8 mouse cellular contexts compared by ENCODE assay signal in genomic region chr14:100558378-100558777, GRCm38 (mm10).
A peak's percentile ranks its signal among the peaks of the same experiment; 100 is the strongest.
DNase-seq lines count a peak whose midpoint lies in the region; ATAC-seq and TF ChIP-seq lines count a peak whose summit lies in the region.

No protein-coding gene starts in this region.

- no peaks in the 10 kb centered on the region for H3K9me3 ChIP-seq in lung, embryonic 14.5 days (ENCODE audit: low read depth, low read length)
- no peaks in the 10 kb centered on the region for H3K9me3 ChIP-seq in embryonic facial prominence, embryonic 12.5 days
- H3K9me3 ChIP-seq in heart, embryonic 13.5 days = no peaks in the 10 kb centered on the region

- WGBS in lung, embryonic 14.5 days = 7% methylated on average over 4 of the region's 4 CpGs
- WGBS in embryonic facial prominence, embryonic 12.5 days = 4% methylated on average over 4 of the region's 4 CpGs
- 2% methylated on average over 4 of the region's 4 CpGs for WGBS in heart, embryonic 13.5 days

- peak; percentile 90 for DNase-seq in lung, embryonic 14.5 days
- DNase-seq in lung, postnatal 25 days (ENCODE audit: low spot score) = no peak
- DNase-seq in kidney, postnatal 4 days = peak; percentile 79
- peak; percentile 35 for DNase-seq in ovary, postnatal 14 days (ENCODE audit: low spot score)
- DNase-seq in layer of hippocampus, adult 2 months (ENCODE audit: low spot score in 2 of 2) = no peak
- no peak for DNase-seq in layer of hippocampus, adult 18-20 months (ENCODE audit: low spot score in 2 of 2)

- H3K27ac ChIP-seq in lung, embryonic 14.5 days (ENCODE audit: low read depth) = no peak overlapping the region
- H3K27ac ChIP-seq in embryonic facial prominence, embryonic 12.5 days = no peak overlapping the region
- 0 out of 2 replicates have a peak overlapping the region, but pooled peaks have one; percentile 48 for H3K27ac ChIP-seq in heart, embryonic 13.5 days (replicated peaks)
- H3K27ac ChIP-seq in layer of hippocampus, adult 2 months = no peak overlapping the region

- H3K36me3 ChIP-seq in lung, embryonic 14.5 days (ENCODE audit: insufficient read depth) = no peaks in the 10 kb centered on the region
- H3K36me3 ChIP-seq in embryonic facial prominence, embryonic 12.5 days = no peaks in the 10 kb centered on the region
- H3K36me3 ChIP-seq in heart, embryonic 13.5 days = no peaks in the 10 kb centered on the region

- H3K4me2 ChIP-seq in lung, embryonic 14.5 days = peak overlapping the region; percentile 44
- no peak overlapping the region for H3K4me2 ChIP-seq in embryonic facial prominence, embryonic 12.5 days (replicated peaks)
- H3K4me2 ChIP-seq in heart, embryonic 13.5 days = peak overlapping the region; percentile 58

- ATAC-seq in lung, embryonic 14.5 days (ENCODE audit: insufficient read depth) = peak; percentile 88
- peak; percentile 60; the same call in 1 of the 2 replicates for ATAC-seq in embryonic facial prominence, embryonic 12.5 days (ENCODE audit: insufficient number of reproducible peaks, insufficient read depth, low FRiP score, low TSS enrichment)
- ATAC-seq in heart, embryonic 13.5 days (ENCODE audit: extremely low read depth, insufficient number of reproducible peaks, low FRiP score, low TSS enrichment) = no peak

- TF ChIP-seq CTCF in lung, embryonic 14.5 days (IDR thresholded peaks at IDR 0.05; ENCODE audit: low read depth) = peak; percentile 25; the same call in 1 of the 2 replicates
- no peak for TF ChIP-seq CTCF in layer of hippocampus, adult 2 months (conservative IDR thresholded peaks at IDR 0.05)

- no peak overlapping the region for H3K4me3 ChIP-seq in lung, embryonic 14.5 days (ENCODE audit: low read depth, low read length)
- no peak overlapping the region for H3K4me3 ChIP-seq in embryonic facial prominence, embryonic 12.5 days
- H3K4me3 ChIP-seq in heart, embryonic 13.5 days = peak overlapping the region; percentile 23; the same call in 1 of the 2 replicates
- no peak overlapping the region for H3K4me3 ChIP-seq in layer of hippocampus, adult 2 months

- H3K4me1 ChIP-seq in lung, embryonic 14.5 days (ENCODE audit: insufficient read depth) = no peaks in the 10 kb centered on the region
- H3K4me1 ChIP-seq in embryonic facial prominence, embryonic 12.5 days = peaks cover 5% of the 10 kb centered on the region
- H3K4me1 ChIP-seq in heart, embryonic 13.5 days = peaks cover 8% of the 10 kb centered on the region

- H3K9ac ChIP-seq in lung, embryonic 14.5 days = no peak overlapping the region
- no peak overlapping the region for H3K9ac ChIP-seq in embryonic facial prominence, embryonic 12.5 days
- 0 out of 2 replicates have a peak overlapping the region, but pooled peaks have one; percentile 37 for H3K9ac ChIP-seq in heart, embryonic 13.5 days

- no peaks in the 10 kb centered on the region for H3K27me3 ChIP-seq in lung, embryonic 14.5 days (ENCODE audit: insufficient read depth, low read length)
- H3K27me3 ChIP-seq in embryonic facial prominence, embryonic 12.5 days = no peaks in the 10 kb centered on the region
- H3K27me3 ChIP-seq in heart, embryonic 13.5 days (replicated peaks) = no peaks in the 10 kb centered on the region

Comparison
In these comparisons a context has a peak if more than half of its experiments do, and no peak if none do; other contexts are left out.
1. DNase-seq: peak in lung, embryonic 14.5 days (single experiment), kidney, postnatal 4 days (2 of 2) and ovary, postnatal 14 days (single experiment); none in lung, postnatal 25 days (single experiment), layer of hippocampus, adult 2 months (0 of 2) and layer of hippocampus, adult 18-20 months (0 of 2).